Mouse (Mus musculus): ENCODE data around the gene Pxdn. TPM values are rescaled to one million over a fixed set of nuclear protein-coding genes. Genes with fewer than 3 reads are reported as not detected.

Gene Pxdn
- total RNA-seq, 2 experiments from 2014 or later = not detected

Other genes starting within 250 kb of the Pxdn start
- not detected in 2 replicates for gene Tpo, start 195.0 kb downstream of the Pxdn start, total RNA-seq (2015)
- not detected in 2 replicates for gene Tpo, start 195.0 kb downstream of the Pxdn start, total RNA-seq (2017)